Mouse (Mus musculus): ENCODE measurements around the gene Figla. TPM values are rescaled to one million over a fixed set of nuclear protein-coding genes. Genes with fewer than 3 reads are reported as not detected.

Figla gene
- total RNA-seq, 1 experiment from 2014 or later, result not detected

GRCm38 (mm10) chr6:86026632-86027292 lies 10.8 kb downstream of the Figla start:
- no peak for ATAC-seq (ENCODE audit: extremely low read depth, insufficient number of reproducible peaks, low FRiP score, poor library complexity, severe bottlenecking)

- ATAC-seq (ENCODE audit: extremely low read depth, insufficient number of reproducible peaks, low FRiP score, poor library complexity, severe bottlenecking), result no peak
These were observed 12.2 kb downstream of the Figla start for GRCm38 (mm10) chr6:86028150-86028549.

- no peak for ATAC-seq (ENCODE audit: extremely low read depth, insufficient number of reproducible peaks, low FRiP score, poor library complexity, severe bottlenecking)
These were observed 12.8 kb downstream of the Figla start, which contains the start of gene Add2 for GRCm38 (mm10) chr6:86028601-86029322. TSS of gene Add2 (plus strand) at chr6:86028681.

- ATAC-seq (ENCODE audit: extremely low read depth, insufficient number of reproducible peaks, low FRiP score, poor library complexity, severe bottlenecking), result no peak
These were observed 13.3 kb downstream of the Figla start for GRCm38 (mm10) chr6:86029323-86029713.

GRCm38 (mm10) chr6:86031527-86031926 lies 15.6 kb downstream of the Figla start:
- ATAC-seq (ENCODE audit: extremely low read depth, insufficient number of reproducible peaks, low FRiP score, poor library complexity, severe bottlenecking), result no peak

- no peak for ATAC-seq (ENCODE audit: extremely low read depth, insufficient number of reproducible peaks, low FRiP score, poor library complexity, severe bottlenecking)
These were observed 17.7 kb downstream of the Figla start for GRCm38 (mm10) chr6:86033635-86034034.

GRCm38 (mm10) chr6:86038901-86039300 lies 22.9 kb downstream of the Figla start:
- no peak for ATAC-seq (ENCODE audit: extremely low read depth, insufficient number of reproducible peaks, low FRiP score, poor library complexity, severe bottlenecking)

GRCm38 (mm10) chr6:86040140-86040539 lies 24.2 kb downstream of the Figla start:
- ATAC-seq (ENCODE audit: extremely low read depth, insufficient number of reproducible peaks, low FRiP score, poor library complexity, severe bottlenecking), result no peak

GRCm38 (mm10) chr6:86047510-86047909 lies 31.5 kb downstream of the Figla start:
- no peak for ATAC-seq (ENCODE audit: extremely low read depth, insufficient number of reproducible peaks, low FRiP score, poor library complexity, severe bottlenecking)

- no peak for ATAC-seq (ENCODE audit: extremely low read depth, insufficient number of reproducible peaks, low FRiP score, poor library complexity, severe bottlenecking)
These were observed 32.5 kb downstream of the Figla start for GRCm38 (mm10) chr6:86048509-86048908.

- no peak for ATAC-seq (ENCODE audit: extremely low read depth, insufficient number of reproducible peaks, low FRiP score, poor library complexity, severe bottlenecking)
These were observed 34.8 kb downstream of the Figla start for GRCm38 (mm10) chr6:86050586-86051268.

- ATAC-seq (ENCODE audit: extremely low read depth, insufficient number of reproducible peaks, low FRiP score, poor library complexity, severe bottlenecking), result no peak
These were observed 36.1 kb downstream of the Figla start for GRCm38 (mm10) chr6:86052032-86052459.

GRCm38 (mm10) chr6:86052556-86052955 lies 36.6 kb downstream of the Figla start:
- no peak for ATAC-seq (ENCODE audit: extremely low read depth, insufficient number of reproducible peaks, low FRiP score, poor library complexity, severe bottlenecking)

- no peak for ATAC-seq (ENCODE audit: extremely low read depth, insufficient number of reproducible peaks, low FRiP score, poor library complexity, severe bottlenecking)
These were observed 37.1 kb downstream of the Figla start for GRCm38 (mm10) chr6:86053099-86053498.

- no peak for ATAC-seq (ENCODE audit: extremely low read depth, insufficient number of reproducible peaks, low FRiP score, poor library complexity, severe bottlenecking)
These were observed 37.6 kb downstream of the Figla start for GRCm38 (mm10) chr6:86053594-86053993.

GRCm38 (mm10) chr6:86058475-86058874 lies 42.5 kb downstream of the Figla start:
- no peak for ATAC-seq (ENCODE audit: extremely low read depth, insufficient number of reproducible peaks, low FRiP score, poor library complexity, severe bottlenecking)

GRCm38 (mm10) chr6:86059151-86059853 lies 43.3 kb downstream of the Figla start:
- ATAC-seq (ENCODE audit: extremely low read depth, insufficient number of reproducible peaks, low FRiP score, poor library complexity, severe bottlenecking), result no peak

GRCm38 (mm10) chr6:86060170-86060569 lies 44.2 kb downstream of the Figla start:
- ATAC-seq (ENCODE audit: extremely low read depth, insufficient number of reproducible peaks, low FRiP score, poor library complexity, severe bottlenecking), result no peak

GRCm38 (mm10) chr6:86062226-86062625 lies 46.3 kb downstream of the Figla start:
- ATAC-seq (ENCODE audit: extremely low read depth, insufficient number of reproducible peaks, low FRiP score, poor library complexity, severe bottlenecking), result no peak

All from neutrophil, adult 5-6 weeks (primary cell).